Mouse (Mus musculus) limb, embryonic 14.5 days (tissue): ENCODE measurements around the gene Fam83f. TPM values are rescaled to one million over a fixed set of nuclear protein-coding genes. Genes with fewer than 3 reads are reported as not detected.

ENCODE experiments used
- ATAC-seq: fragments of 200-750 bp; cut with Nextera tagmentation; 2 replicates; pipeline ENCODE4 v1.8.0; 2017; ENCODE audit warnings: low read depth, moderate number of reproducible peaks, moderate TSS enrichment; ENCODE audit not compliant: low FRiP score
- DNase-seq: peaks from one replicate; pipeline ENCODE4 v3.0.0-alpha.2; 2015; ENCODE audit warnings: low spot score
- H3K27ac ChIP-seq: fragments of 300-500 bp; sonication (generic); replicated peaks from 2 replicates; pipeline ENCODE4 v1.5.1; 2014; ENCODE audit warnings: low read depth, mild to moderate bottlenecking, low read length, moderate library complexity, mixed read lengths
- H3K27me3 ChIP-seq: fragments of 300-500 bp; sonication (generic); 2 replicates; pipeline ENCODE4 v1.6.1; 2014; ENCODE audit warnings: low read length, mixed read lengths; ENCODE audit not compliant: control insufficient read depth, insufficient read depth
- H3K36me3 ChIP-seq: fragments of 300-500 bp; sonication (generic); 2 replicates; pipeline ENCODE4 v1.6.1; 2014; ENCODE audit warnings: mild to moderate bottlenecking, low read length, moderate library complexity, mixed read lengths; ENCODE audit not compliant: control insufficient read depth, insufficient read depth
- H3K4me1 ChIP-seq: fragments of 300-500 bp; sonication (generic); 2 replicates; pipeline ENCODE4 v1.6.1; 2014; ENCODE audit warnings: antibody characterized with exemption, low read length, mixed read lengths; ENCODE audit not compliant: control insufficient read depth, insufficient read depth
- H3K4me2 ChIP-seq: fragments of 300-500 bp; sonication (generic); replicated peaks from 2 replicates; pipeline ENCODE4 v1.6.1; 2014; ENCODE audit warnings: low read depth, mild to moderate bottlenecking, low read length, moderate library complexity; ENCODE audit not compliant: severe bottlenecking
- H3K4me3 ChIP-seq: fragments of 300-500 bp; sonication (generic); replicated peaks from 2 replicates; pipeline ENCODE4 v1.5.1; 2014; ENCODE audit warnings: low read length
- H3K9ac ChIP-seq: fragments of 300-500 bp; sonication (generic); 2 replicates; pipeline ENCODE4 v1.6.1; 2014; ENCODE audit warnings: mild to moderate bottlenecking, low read depth, low read length, moderate library complexity; ENCODE audit not compliant: severe bottlenecking
- H3K9me3 ChIP-seq: fragments of 300-500 bp; sonication (generic); 2 replicates; pipeline ENCODE4 v1.6.1; 2016; ENCODE audit warnings: low read length; ENCODE audit not compliant: control insufficient read depth
- POLR2A ChIP-seq: fragments of 200-500 bp; IDR thresholded peaks from 2 replicates; pipeline ENCODE4 v1.8.0; 2012; ENCODE audit warnings: inconsistent platforms, mild to moderate bottlenecking, moderate library complexity, borderline replicate concordance; ENCODE audit not compliant: insufficient read depth, insufficient read length; ENCODE audit errors: extremely low read depth
- WGBS: fragments of 180-500 bp; shearing (Covaris S2); extraction: QIAGEN DNeasy Blood & Tissue Kit; methylation state at CpG from one replicate; pipeline ENCODE4 v1.1.7; 2014; 5-methylcytosine and 5-hydroxymethylcytosine counted together
- polyA plus RNA-seq, 2 experiments: library from polyadenylated mRNA; depleted of rRNA in 1 of 2; stranded (reverse) in 1 of 2; unstranded in 1 of 2; fragments of >200 nt; fragmentation: Nextera tagmentation in 1 of 2; extraction: Ambion mirVana in 1 of 2; gene quantifications; 2 replicates each; pipeline versions ENCODE4 v1.2.1 to v1.2.3; 2012 to 2014

Fam83f gene
- polyA plus RNA-seq, 2 experiments = 1.7 to 3.7 TPM

DNA sequence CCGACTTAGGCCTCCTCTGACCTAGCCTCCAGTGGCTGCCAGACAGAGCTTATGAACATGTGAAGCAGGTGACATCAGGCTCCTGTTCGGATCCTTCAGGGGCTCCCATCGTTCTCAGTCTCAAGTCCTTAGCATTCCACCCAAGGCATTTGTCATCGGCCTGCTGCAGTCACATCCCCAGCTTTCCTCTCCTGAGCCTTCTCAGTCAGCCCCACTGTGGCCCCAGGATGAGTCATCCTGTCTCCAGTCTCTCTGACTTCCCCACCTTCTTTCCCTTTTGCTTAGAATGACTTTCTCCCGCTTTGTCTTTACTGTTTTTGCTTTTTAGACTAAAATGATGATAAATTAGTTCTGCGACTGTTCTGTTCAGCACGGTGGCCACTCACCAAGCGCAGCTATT is 17.8 kb upstream of the Fam83f start:
- Histone ChIP-seq H3K9me3 (no peaks in the 10 kb centered on the region), H3K4me1 (peaks cover 3% of the 10 kb centered on the region; the same call in 1 of the 2 replicates), H3K4me3 (no peak overlapping the region), H3K4me2 (no peak overlapping the region), H3K9ac (no peak overlapping the region), H3K27me3 (no peaks in the 10 kb centered on the region), H3K27ac (no peak overlapping the region), H3K36me3 (no peaks in the 10 kb centered on the region)
- no peak for TF ChIP-seq POLR2A
- 67% methylated on average over 8 of the region's 8 CpGs for WGBS
- no peak for ATAC-seq
- no peak for DNase-seq

DNA sequence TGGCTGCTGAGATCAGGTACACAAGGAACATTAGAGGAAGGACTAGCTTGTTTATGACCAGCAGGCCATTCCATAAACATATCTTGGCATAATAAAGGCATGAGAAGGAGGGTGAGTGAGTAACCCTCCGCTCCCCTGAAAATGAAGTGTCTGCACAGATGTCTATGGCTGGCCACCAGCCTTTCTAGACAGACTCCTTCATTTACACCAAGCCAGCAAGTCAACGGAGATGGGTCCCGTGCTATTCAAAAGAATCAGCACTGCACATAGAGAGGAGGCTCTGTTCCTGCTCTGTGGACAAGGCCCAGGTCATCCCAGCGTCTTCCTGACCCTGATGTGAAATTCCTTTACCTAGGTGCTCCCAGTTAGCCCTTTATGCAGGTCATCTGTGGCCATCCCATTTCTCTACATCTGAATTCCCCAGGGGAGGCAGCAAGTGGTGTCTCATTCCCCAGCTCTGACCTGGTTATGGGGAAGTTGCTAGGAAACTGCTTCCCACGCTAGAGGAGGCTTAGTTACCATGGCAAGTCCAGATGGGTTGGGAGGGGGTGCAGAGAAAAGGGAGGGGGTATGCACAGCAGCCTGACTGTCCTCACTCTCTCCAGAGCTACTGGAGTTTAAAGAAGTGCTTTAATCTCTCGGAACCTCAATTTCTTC is 12.7 kb upstream of the Fam83f start:
- Histone ChIP-seq H3K9ac (no peak overlapping the region), H3K4me1 (no peaks in the 10 kb centered on the region), H3K4me3 (no peak overlapping the region), H3K4me2 (no peak overlapping the region), H3K9me3 (no peaks in the 10 kb centered on the region), H3K36me3 (no peaks in the 10 kb centered on the region), H3K27me3 (no peaks in the 10 kb centered on the region), H3K27ac (no peak overlapping the region)
- TF ChIP-seq POLR2A = no peak
- WGBS = 69% methylated on average over 6 of the region's 6 CpGs
- no peak for ATAC-seq
- DNase-seq = no peak

- Histone ChIP-seq H3K4me2 (no peak overlapping the region), H3K4me3 (no peak overlapping the region), H3K27me3 (no peaks in the 10 kb centered on the region), H3K36me3 (no peaks in the 10 kb centered on the region), H3K9ac (no peak overlapping the region), H3K27ac (0 out of 2 replicates have a peak overlapping the region, but pooled peaks have one; percentile 1), H3K9me3 (no peaks in the 10 kb centered on the region), H3K4me1 (no peaks in the 10 kb centered on the region)
- TF ChIP-seq POLR2A = no peak
- DNase-seq = peak; percentile 36
- 50% methylated on average over 4 of the region's 4 CpGs for WGBS
- ATAC-seq = no peak
These were observed 10.7 kb upstream of the Fam83f start for GRCm38 (mm10) chr15:80660963-80661362.

- Histone ChIP-seq H3K27ac (no peak overlapping the region), H3K9ac (no peak overlapping the region), H3K4me3 (no peak overlapping the region), H3K4me1 (no peaks in the 10 kb centered on the region), H3K4me2 (no peak overlapping the region), H3K9me3 (no peaks in the 10 kb centered on the region), H3K27me3 (no peaks in the 10 kb centered on the region), H3K36me3 (no peaks in the 10 kb centered on the region)
- DNase-seq = no peak
- TF ChIP-seq POLR2A = no peak
- WGBS = 61% methylated on average over 4 of the region's 4 CpGs
- no peak for ATAC-seq
These were observed 7.2 kb upstream of the Fam83f start for GRCm38 (mm10) chr15:80664444-80664843.

DNA sequence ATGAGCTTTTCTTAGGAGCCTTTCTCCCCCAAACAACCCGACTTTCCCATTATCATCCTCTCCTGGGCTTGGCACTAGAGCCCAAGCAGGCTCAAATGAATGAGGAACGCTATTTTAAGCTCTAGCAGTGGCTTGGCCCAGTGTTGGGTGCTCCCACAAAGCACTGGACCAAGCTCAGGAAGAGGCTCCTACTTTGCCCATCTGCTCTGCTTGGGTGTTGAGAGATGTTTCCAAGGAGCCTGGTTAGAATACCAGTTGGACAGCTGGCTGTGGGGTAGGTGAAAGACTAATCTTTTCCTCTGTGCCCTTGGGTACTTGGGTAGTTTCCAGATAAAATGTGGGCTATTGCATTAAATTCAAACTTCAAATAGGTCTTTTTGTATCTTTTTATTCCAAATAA is 1.2 kb downstream of the Fam83f start:
- H3K4me2 ChIP-seq = no peak overlapping the region

More for the DNA sequence above, 1.2 kb downstream of the Fam83f start:
- no peaks in the 10 kb centered on the region for H3K9me3 ChIP-seq
- WGBS = 50% methylated on average over 2 of the region's 2 CpGs
- no peak for DNase-seq
- no peaks in the 10 kb centered on the region for H3K36me3 ChIP-seq
- H3K9ac ChIP-seq = no peak overlapping the region
- ATAC-seq = no peak
- H3K4me3 ChIP-seq = no peak overlapping the region
- H3K4me1 ChIP-seq = 0 out of 2 replicates have a peak, but pooled peaks cover 8% of the 10 kb centered on the region
- no peak for TF ChIP-seq POLR2A
- H3K27me3 ChIP-seq = peaks cover 29% of the 10 kb centered on the region
- H3K27ac ChIP-seq = no peak overlapping the region
